Mouse (Mus musculus) macrophage (primary cell): ENCODE data around the gene Znrf4. TPM values are rescaled to one million over a fixed set of nuclear protein-coding genes. Genes with fewer than 3 reads are reported as not detected.

Experiments
- H3K27ac ChIP-seq: fragments of 350-480 bp; formaldehyde crosslinking; 2 replicates; pipeline ENCODE4 v1.9.0; 2021
- H3K36me3 ChIP-seq: fragments of 350-480 bp; formaldehyde crosslinking; 2 replicates; pipeline ENCODE4 v1.9.0; 2021; ENCODE audit errors: inconsistent target
- H3K4me3 ChIP-seq: fragments of 350-480 bp; formaldehyde crosslinking; 2 replicates; pipeline ENCODE4 v1.9.0; 2021; ENCODE audit errors: inconsistent target
- H3K79me2 ChIP-seq: fragments of 350-480 bp; formaldehyde crosslinking; 2 replicates; pipeline ENCODE4 v1.9.0; 2021; ENCODE audit errors: inconsistent target
- WGBS: methylation state at CpG from one replicate; pipeline ENCODE4 v1.1.7; 2026; ENCODE audit warnings: inconsistent platforms; ENCODE audit not compliant: missing documents; 5-methylcytosine and 5-hydroxymethylcytosine counted together
- polyA plus RNA-seq: library from polyadenylated mRNA; stranded (reverse); fragments of 250-400 nt; gene quantifications from 3 replicates; pipeline ENCODE4 v1.2.4, GENCODE M21; 2018; ENCODE audit warnings: inconsistent platforms

The Znrf4 gene
- polyA plus RNA-seq, 1 experiment from 2014 or later = not detected

GRCm38 (mm10) chr17:56487441-56487888 lies 24.8 kb downstream of the Znrf4 start:
- H3K79me2 ChIP-seq = no peaks in the 10 kb centered on the region
- WGBS = 19% methylated on average over 10 of the region's 16 CpGs

GRCm38 (mm10) chr17:56485926-56486325 lies 26.3 kb downstream of the Znrf4 start:
- WGBS = 95% methylated on average over 9 of the region's 9 CpGs
- H3K79me2 ChIP-seq = no peaks in the 10 kb centered on the region
- no peak overlapping the region for H3K27ac ChIP-seq
- H3K36me3 ChIP-seq = no peaks in the 10 kb centered on the region
- no peak overlapping the region for H3K4me3 ChIP-seq

More at GRCm38 (mm10) chr17:56487441-56487888, 24.8 kb downstream of the Znrf4 start:
- no peak overlapping the region for H3K27ac ChIP-seq
- H3K36me3 ChIP-seq = no peaks in the 10 kb centered on the region
- H3K4me3 ChIP-seq = no peak overlapping the region

GRCm38 (mm10) chr17:56485118-56485517 lies 27.1 kb downstream of the Znrf4 start:
- no peak overlapping the region for H3K4me3 ChIP-seq
- H3K27ac ChIP-seq = no peak overlapping the region
- H3K36me3 ChIP-seq = no peaks in the 10 kb centered on the region
- WGBS = 67% methylated on average over 9 of the region's 9 CpGs
- H3K79me2 ChIP-seq = no peaks in the 10 kb centered on the region

GRCm38 (mm10) chr17:56482671-56483070 lies 29.6 kb downstream of the Znrf4 start:
- Histone ChIP-seq H3K79me2 (no peaks in the 10 kb centered on the region), H3K36me3 (no peaks in the 10 kb centered on the region), H3K27ac (no peak overlapping the region), H3K4me3 (no peak overlapping the region)
- 100% methylated on average over 1 of the region's 1 CpGs for WGBS

GRCm38 (mm10) chr17:56479358-56479757 lies 32.9 kb downstream of the Znrf4 start:
- 11% methylated on average over 6 of the region's 6 CpGs for WGBS
- no peak overlapping the region for H3K27ac ChIP-seq
- H3K79me2 ChIP-seq = no peaks in the 10 kb centered on the region
- H3K36me3 ChIP-seq = no peaks in the 10 kb centered on the region
- H3K4me3 ChIP-seq = no peak overlapping the region

GRCm38 (mm10) chr17:56478191-56478611 lies 34.0 kb downstream of the Znrf4 start:
- 33% methylated on average over 11 of the region's 11 CpGs for WGBS
- H3K36me3 ChIP-seq = no peaks in the 10 kb centered on the region
- no peak overlapping the region for H3K27ac ChIP-seq
- H3K4me3 ChIP-seq = no peak overlapping the region
- no peaks in the 10 kb centered on the region for H3K79me2 ChIP-seq

GRCm38 (mm10) chr17:56477191-56477818 lies 34.9 kb downstream of the Znrf4 start:
- 91% methylated on average over 19 of the region's 19 CpGs for WGBS
- Histone ChIP-seq H3K4me3 (no peak overlapping the region), H3K27ac (no peak overlapping the region), H3K36me3 (no peaks in the 10 kb centered on the region), H3K79me2 (no peaks in the 10 kb centered on the region)

GRCm38 (mm10) chr17:56476402-56476752 lies 35.9 kb downstream of the Znrf4 start, which contains the start of gene Ptprs:
TSS of gene Ptprs (minus strand) at chr17:56476483.
- Histone ChIP-seq H3K27ac (no peak within 1 kb of the TSS), H3K4me3 (peak within 1 kb of the TSS; percentile 30), H3K79me2 (no peaks in the 10 kb centered on the region), H3K36me3 (no peaks in the 10 kb centered on the region)
- under 1% methylated on average over 27 of the region's 27 CpGs for WGBS

GRCm38 (mm10) chr17:56475584-56476401 lies 36.4 kb downstream of the Znrf4 start:
- no peaks in the 10 kb centered on the region for H3K36me3 ChIP-seq
- H3K79me2 ChIP-seq = no peaks in the 10 kb centered on the region
- peak overlapping the region; percentile 30 for H3K4me3 ChIP-seq
- H3K27ac ChIP-seq = no peak overlapping the region
- WGBS = under 1% methylated on average over 60 of the region's 66 CpGs

- H3K36me3 ChIP-seq = no peaks in the 10 kb centered on the region
- H3K4me3 ChIP-seq = peak overlapping the region; percentile 2; the same call in 1 of the 2 replicates
- H3K27ac ChIP-seq = no peak overlapping the region
- H3K79me2 ChIP-seq = no peaks in the 10 kb centered on the region
- 4% methylated on average over 24 of the region's 24 CpGs for WGBS
Observed at GRCm38 (mm10) chr17:56474831-56475581, 37.2 kb downstream of the Znrf4 start.

- no peak overlapping the region for H3K27ac ChIP-seq
- no peaks in the 10 kb centered on the region for H3K36me3 ChIP-seq
- H3K4me3 ChIP-seq = no peak overlapping the region
- WGBS = 5% methylated on average over 32 of the region's 32 CpGs
- no peaks in the 10 kb centered on the region for H3K79me2 ChIP-seq
Observed at GRCm38 (mm10) chr17:56474311-56474830, 37.9 kb downstream of the Znrf4 start.

GRCm38 (mm10) chr17:56473611-56473905 lies 38.7 kb downstream of the Znrf4 start:
- no peak overlapping the region for H3K4me3 ChIP-seq
- H3K79me2 ChIP-seq = no peaks in the 10 kb centered on the region
- WGBS = 9% methylated on average over 11 of the region's 11 CpGs
- H3K36me3 ChIP-seq = no peaks in the 10 kb centered on the region
- no peak overlapping the region for H3K27ac ChIP-seq

- Histone ChIP-seq H3K4me3 (peak overlapping the region; percentile 5; the same call in 1 of the 2 replicates), H3K79me2 (no peaks in the 10 kb centered on the region), H3K27ac (no peak overlapping the region), H3K36me3 (no peaks in the 10 kb centered on the region)
- WGBS = 5% methylated on average over 49 of the region's 50 CpGs
Observed at GRCm38 (mm10) chr17:56472733-56473610, 39.3 kb downstream of the Znrf4 start.

- Histone ChIP-seq H3K79me2 (no peaks in the 10 kb centered on the region), H3K4me3 (peak overlapping the region; percentile 5; the same call in 1 of the 2 replicates), H3K36me3 (no peaks in the 10 kb centered on the region), H3K27ac (no peak overlapping the region)
- WGBS = 12% methylated on average over 16 of the region's 16 CpGs
Observed at GRCm38 (mm10) chr17:56472121-56472520, 40.1 kb downstream of the Znrf4 start.
